Mouse (Mus musculus) left cerebral cortex, adult 2 months (tissue): ENCODE measurements at regions not wholly inside any gene's neighbourhood (a gene's known extent, or its start where the extent isn't known, plus 50 kb on each side); places are given as distances from the start of the nearest gene placed in this dataset.

Experiments
- DNase-seq, 2 experiments: peaks; one replicate each; pipeline ENCODE4 v3.0.0; 2021 to 2022; ENCODE audit warnings: low spot score in 2 of 2, mixed read lengths in 1 of 2; ENCODE audit errors: extremely low spot score in 1 of 2
- H3K27ac ChIP-seq: fragments of 200-600 bp; 2 replicates; pipeline ENCODE4 v1.8.1; 2022
- H3K4me3 ChIP-seq: fragments of 200-600 bp; 2 replicates; pipeline ENCODE4 v1.8.1; 2022
- CTCF ChIP-seq: fragments of 200-600 bp; IDR thresholded peaks from 2 replicates; pipeline ENCODE4 v1.8.1; 2022; ENCODE audit warnings: antibody characterized with exemption, mild to moderate bottlenecking, moderate library complexity
- intact Hi-C: fragments of 180-260 bp; cut with DNase I; formaldehyde crosslinking; loops from one replicate; pipeline ENCODE4 v1.15.1; 2025

DNA sequence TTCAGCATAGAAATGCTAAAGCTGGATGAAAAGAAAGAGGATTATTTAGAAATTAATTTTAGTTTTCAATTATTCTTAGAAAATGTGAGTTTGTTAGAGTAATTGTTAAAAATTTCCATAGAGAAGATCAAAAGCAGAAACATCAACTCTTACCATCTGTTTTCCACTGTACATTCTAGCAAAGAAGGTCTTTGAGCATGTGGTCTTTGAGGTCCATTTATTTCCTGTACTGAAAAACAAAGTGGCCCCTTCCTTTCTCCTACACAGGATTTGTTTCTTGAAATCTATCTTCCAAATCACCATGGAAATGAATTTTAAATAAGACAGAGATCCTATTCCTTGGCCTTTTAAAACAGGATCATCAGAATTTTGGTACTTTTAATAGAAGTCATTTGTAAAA lies 780.3 kb upstream of the Nudt12 start:
- intact Hi-C loops: no loop called here
- H3K27ac ChIP-seq: no peak overlapping the region
- no peak overlapping the region for H3K4me3 ChIP-seq
- no peak for TF ChIP-seq CTCF
- DNase-seq: no peak

DNA sequence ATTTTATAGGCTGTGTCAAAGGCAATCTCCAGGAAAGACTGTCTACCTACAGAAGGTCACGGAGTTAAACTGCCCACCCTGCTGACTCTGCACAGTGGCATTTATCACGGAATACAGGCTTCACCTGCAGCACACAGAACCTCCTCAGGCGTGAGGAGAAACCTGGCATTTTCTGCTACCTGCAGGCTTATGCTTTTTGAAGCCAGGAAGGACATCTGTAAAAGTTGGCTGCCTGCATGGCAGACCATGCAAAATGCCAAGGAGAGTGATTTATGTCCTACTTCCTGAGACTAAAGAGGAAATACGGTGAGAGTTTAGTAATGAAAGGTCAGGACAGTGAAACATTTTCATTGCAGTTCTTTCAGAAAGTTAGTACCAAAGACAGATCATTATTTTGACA lies 779.6 kb upstream of the Nudt12 start:
- intact Hi-C loops: no loop called here
- no peak for TF ChIP-seq CTCF
- Histone ChIP-seq H3K27ac (no peak overlapping the region), H3K4me3 (no peak overlapping the region)
- DNase-seq: no peak

DNA sequence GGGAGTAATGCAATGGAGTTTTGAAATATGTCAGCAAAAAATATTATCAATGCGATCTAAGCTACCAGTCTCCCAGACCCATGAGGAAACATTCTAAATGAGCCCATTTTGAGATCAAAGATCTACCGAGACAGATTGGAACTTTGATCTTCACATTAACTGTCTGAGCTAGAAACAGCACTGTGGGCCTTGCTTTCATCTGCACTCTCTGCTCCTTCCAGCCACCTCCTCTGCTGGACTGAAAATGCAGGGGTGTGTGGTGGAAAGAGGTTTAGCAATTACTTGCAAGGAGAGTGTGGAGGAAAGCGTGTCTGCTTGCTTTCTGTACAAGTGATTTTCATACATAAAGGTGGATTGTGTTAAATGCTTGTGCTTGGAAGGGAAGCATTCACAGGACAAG lies 760.9 kb upstream of the Nudt12 start:
- intact Hi-C loops: no loop called here
- no peak for DNase-seq
- no peak overlapping the region for H3K4me3 ChIP-seq

DNA sequence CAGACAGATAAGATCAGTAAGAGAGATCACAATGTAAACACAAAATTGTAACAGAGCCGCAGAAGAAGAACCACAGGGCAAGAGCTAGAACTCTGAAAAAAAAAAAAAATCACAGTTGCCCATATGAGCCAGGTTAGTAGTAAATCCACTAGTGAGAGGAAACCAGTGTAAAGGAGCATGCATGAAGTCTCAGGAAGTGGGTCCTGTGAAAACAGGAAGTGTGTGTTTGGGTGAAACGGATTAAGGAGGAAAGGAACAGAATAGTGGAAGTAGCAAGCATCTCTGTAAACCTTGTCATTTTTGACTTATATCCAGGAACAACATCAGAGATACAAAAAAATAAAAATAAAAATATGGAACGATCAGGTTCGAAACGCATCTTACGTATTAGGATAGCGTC lies 753.4 kb upstream of the Nudt12 start:
- Histone ChIP-seq H3K4me3 (no peak overlapping the region), H3K27ac (no peak overlapping the region)
- TF ChIP-seq CTCF: no peak
- intact Hi-C loops: no loop called here
- DNase-seq: no peak

More for the DNA sequence above, 760.9 kb upstream of the Nudt12 start:
- no peak overlapping the region for H3K27ac ChIP-seq
- TF ChIP-seq CTCF: no peak

DNA sequence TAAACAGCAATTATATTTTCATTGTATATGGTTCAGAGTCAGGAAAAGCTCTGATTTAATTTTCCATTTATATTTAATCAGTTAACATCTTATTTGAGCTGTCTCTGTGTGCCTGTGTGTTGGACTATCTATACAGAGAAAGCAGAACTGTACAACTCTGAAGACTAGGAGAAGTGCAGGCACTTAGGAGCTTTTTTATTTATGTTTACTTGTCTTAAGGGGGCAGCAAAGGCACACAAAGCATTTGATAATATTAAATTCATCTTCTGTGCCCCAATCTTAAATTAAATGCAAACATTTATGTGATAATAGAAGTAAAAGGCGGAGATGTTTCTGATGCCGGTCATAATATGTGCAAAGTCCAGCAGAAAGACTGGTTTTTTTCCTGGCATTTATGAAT lies 751.3 kb upstream of the Nudt12 start:
- no peak overlapping the region for H3K4me3 ChIP-seq
- DNase-seq: no peak
- H3K27ac ChIP-seq: no peak overlapping the region
- peak; percentile 30 for TF ChIP-seq CTCF
- intact Hi-C loops: no loop called here

DNA sequence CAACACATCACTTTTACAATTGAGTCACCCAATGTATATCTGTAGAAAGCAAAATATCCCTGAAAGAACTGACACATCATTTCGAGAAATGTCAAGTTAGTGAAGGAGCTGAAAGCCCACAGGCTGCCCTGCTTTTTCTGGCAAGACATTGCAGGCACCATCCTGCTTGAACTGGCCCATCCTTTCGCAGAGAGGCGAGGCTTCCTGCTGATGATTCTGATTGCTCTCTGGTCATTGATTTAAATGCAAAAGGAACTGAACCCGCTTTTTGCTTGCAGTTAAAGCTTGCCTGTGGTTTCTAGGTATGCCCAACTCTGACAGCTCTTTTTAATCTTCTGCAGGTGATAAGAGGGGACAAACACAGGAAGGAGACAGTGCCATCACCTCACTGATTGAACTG lies 748.9 kb upstream of the Nudt12 start:
- intact Hi-C loops: no loop called here

DNA sequence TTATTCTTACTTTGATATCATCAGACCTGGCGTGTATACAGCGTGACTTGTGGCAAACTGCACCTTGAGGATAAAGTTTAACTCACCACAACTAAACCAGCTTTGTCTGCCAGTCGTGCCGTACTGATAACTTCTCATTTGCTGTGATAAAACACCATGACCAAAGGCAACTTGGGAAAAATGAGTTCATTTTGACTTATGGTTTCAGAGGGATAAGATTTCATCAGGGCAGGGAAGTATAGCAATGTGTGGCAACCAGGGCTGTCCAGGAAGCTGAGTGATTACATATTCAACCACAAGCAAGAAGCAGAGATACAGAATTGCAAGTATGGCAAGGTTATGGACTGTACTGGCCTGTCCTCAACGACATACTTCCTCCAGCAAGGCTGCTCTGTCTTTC lies 747.7 kb upstream of the Nudt12 start:
- no peak for DNase-seq
- intact Hi-C loops: no loop called here
- Histone ChIP-seq H3K4me3 (no peak overlapping the region), H3K27ac (no peak overlapping the region)
- no peak for TF ChIP-seq CTCF

More for the DNA sequence above, 748.9 kb upstream of the Nudt12 start:
- TF ChIP-seq CTCF: no peak
- no peak overlapping the region for H3K4me3 ChIP-seq
- H3K27ac ChIP-seq: no peak overlapping the region
- no peak for DNase-seq

DNA sequence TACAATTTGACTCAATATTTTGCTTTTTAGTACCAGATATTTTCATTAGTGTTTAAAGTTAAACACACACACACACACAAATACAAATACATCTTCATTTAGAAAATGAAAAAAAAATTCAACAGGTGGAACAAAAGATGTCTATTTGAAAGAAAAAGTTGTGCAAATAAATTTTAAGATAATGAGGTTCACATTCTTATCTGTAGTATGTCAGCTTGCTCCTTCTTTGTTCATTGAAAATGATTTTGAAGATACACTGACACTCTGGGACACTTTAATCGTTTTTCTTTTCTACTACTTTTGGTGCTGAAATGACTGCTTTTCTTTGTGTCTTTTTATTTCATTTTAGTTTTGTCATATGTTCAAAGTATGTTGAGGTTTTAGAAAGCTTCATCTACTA lies 732.9 kb upstream of the Nudt12 start:
- DNase-seq: no peak
- H3K27ac ChIP-seq: no peak overlapping the region
- H3K4me3 ChIP-seq: no peak overlapping the region
- intact Hi-C loops: no loop called here
- TF ChIP-seq CTCF: no peak
